Mouse (Mus musculus) adrenal gland, postnatal 25 days (tissue): ENCODE results near the gene Ifne. TPM values are rescaled to one million over a fixed set of nuclear protein-coding genes. Genes with fewer than 3 reads are reported as not detected.

Experiments
- DNase-seq: peaks from one replicate; pipeline ENCODE4 v3.0.0; 2021; ENCODE audit warnings: mixed read lengths
- long read RNA-seq: library from polyadenylated mRNA; stranded (forward); transcript quantifications from one replicate; pipeline ENCODE4 v2.0.0, GENCODE M21; 2021
- total RNA-seq: library from RNA; stranded (reverse); gene quantifications from 2 replicates; pipeline ENCODE4 v1.2.3, GENCODE M21; 2021

The Ifne gene
- total RNA-seq: not detected in 2 replicates
- long read RNA-seq: 0 reads

DNA sequence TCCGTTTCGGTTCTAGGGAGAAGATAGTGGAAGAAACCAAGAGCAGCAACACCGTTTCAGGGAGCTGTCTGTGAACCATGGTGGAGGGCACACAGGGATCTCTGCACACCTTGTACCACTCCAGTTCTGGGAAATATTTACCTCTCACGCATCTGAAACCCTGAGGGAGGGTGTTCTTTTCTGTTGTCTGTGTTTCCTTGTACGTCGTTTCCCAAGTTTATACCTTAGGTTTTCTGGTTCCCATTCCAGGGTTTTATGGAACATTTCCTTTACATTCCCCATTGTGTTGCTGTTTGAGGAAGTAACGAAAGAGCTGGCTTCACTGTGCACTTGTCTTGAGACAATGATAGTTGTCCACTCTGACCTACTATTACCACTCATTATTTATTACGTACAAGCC, at the start of gene Ifne:
Gene Ifne (minus strand): TSS at position 101 of the 400 bp plus-strand sequence.
- no peak for DNase-seq

DNA sequence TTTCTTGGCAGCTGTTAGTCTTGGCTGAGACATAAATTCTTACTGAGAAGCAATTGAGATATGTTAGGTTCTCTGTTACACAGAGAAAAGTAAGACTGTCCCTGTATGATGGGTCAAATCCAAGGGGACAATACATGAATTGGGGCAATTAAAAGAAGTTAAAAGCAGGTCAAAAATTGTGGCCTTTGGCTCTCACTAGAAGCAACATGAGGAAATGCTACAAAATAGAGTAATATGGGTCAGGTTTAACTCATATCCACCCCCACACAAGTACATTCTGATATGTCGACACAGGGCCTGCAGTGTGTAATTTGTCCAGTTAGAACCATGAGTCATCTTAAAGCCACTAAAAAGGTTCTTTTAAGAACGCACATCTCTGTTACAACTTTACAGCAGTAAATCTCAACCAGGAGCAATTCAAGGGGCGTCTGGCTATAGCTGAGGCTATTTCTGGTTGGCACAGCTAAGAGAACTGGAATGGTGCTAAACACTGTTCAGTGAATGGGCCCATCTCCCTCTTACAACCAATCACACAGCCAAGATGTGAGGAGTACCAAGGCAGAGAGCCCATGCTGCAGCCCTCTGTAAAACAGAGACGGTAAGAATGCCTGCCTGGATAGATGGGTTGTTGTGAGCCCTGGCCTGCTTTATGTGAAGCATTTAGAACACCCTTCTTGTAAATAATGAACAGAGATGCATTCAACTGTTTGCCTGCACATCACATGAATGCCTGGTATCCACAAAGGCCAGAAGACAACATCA, 48.5 kb upstream of the Ifne start:
- no peak for DNase-seq

DNA sequence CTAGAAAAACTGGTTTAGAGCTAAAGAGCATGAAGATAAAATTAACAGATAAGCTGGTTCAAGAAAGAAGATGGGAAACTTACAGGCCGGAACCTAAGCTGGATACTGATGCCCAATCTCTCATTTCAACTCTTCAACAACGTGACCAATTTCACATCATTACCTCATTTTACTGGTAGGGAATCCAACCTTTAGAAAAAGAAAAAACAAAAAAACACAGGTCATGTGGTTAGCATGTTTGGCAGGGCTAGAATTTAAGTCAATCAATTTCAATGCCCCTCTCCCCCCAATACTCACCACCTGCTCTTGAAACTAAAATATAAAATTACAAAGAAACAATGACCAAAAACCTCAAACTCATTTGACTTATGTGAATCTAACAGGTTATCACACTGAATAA, 47.8 kb upstream of the Ifne start:
- DNase-seq: no peak

DNA sequence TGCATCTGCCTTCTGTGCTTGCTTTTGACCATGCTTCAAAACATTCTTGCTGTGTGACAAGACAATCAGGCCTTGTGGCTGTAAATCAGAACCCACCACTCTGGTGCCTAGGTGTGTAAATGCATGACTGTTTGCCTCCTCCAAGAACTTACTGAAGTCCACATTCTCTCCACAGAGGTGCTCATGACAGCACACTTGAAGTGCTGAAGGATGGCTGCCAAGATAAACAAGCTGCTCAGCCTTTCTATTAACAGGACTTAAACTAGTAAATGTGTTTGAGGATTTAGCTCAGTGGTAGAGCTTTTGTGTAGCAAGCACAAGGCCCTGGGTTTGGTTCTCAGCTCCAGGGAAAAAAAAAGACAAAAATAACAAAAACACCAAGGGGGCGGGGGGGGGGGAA, 46.6 kb upstream of the Ifne start:
- DNase-seq: no peak

DNA sequence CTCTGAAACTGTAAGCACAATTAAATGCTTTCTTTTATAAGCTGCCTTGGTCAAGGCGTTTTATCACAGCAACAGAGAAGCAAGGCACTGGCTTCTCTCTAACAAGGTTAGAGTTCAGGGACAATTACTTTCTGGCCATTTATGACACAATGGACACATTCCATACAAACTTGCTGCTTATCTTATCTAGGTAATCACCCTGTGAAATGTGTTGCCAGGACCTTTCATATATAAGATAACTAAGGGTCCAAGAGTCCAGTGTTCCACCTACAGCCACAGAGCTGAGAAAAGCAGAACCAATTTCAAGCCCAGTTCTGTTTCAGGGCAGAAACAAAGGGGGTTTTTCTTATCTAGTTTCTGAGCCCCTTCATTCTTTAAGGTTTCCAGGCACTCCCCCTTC, 46.1 kb upstream of the Ifne start:
- DNase-seq: no peak

DNA sequence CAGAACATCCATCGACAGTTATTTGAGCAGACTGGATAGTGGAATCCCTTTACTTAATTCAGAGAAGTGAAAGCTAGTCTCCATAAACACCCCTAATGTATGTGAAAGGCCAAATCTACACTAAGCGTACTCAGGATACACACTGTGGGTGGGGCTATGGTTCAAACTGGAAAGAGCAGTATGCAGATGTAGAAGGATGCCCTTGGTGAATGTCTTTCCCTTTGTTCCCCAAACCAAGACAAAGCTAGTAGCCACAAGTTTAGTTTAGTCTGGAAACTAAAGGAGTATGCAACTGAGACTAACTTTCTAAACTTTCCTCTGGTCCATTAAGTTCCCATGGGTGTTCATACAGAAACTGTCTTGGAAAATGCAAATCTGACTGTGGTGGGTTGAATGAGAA, 45.5 kb upstream of the Ifne start:
- DNase-seq: no peak

DNA sequence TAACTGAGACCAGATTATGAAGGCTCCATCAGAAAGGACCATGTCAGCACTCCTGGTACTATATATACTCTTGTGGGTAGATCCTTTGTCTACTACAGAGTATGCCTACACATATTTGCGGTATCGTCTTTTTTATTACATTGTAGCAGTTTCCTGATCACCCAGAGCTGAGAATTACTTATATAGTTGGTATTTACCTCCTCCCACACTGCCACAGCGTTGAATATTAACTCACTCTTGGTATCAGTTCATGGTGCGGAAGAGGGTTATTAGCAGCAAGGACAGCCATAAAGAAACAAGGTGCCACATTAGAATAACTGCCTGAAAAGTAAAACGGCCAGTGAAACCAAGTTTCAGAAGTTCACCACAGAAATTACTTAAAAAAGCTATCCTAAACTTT, 41.3 kb upstream of the Ifne start:
- no peak for DNase-seq

DNA sequence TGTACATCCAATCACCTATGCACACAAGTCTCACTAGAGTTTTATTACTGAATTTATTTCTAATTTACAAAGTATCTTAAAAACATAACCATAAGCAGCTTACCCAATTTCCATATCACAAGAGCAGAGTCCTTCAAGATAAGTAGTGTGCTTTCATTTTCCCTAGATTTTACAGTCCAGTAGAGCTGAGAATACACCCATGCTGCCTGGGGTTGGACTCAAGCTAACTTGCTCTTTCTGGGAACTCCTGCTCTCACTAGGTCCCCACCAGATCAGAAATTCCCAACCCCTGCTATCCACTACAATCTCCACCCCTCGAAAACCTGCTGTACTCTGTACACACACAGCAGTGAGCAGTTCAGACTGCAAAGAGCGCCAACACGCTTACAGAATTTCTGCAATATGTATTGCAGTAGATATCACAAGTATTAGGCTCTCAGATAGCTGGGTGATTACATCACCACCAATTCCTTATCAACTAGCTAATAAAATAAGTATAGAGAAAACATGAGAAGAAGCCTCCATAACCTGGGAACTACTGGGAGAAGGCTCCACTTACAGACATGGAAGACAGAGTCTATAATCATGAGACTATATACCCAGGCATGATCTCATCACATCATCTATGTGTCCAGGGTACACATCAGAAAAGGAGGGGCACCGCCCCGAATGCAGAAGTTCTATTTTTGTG, 37.9 kb upstream of the Ifne start:
- DNase-seq: no peak

DNA sequence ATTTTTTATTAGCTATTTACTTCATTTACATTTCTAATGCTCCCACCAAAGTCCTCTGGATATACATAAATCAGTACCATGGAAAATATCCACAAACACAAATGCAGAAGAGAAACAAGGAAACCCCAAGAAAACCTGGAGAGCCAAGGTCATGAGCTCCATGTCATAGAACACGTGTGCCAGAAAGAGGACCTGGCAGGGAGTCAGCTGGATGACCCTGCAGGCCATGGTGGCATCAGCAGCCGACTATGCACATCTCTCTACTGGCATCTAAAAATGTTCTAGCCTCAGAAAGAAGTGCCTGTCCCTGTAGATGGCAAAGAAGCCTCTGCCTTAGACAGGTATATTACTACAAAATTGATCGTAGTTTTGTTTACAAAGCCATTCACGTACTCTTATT, 36.3 kb upstream of the Ifne start:
- peak; percentile 10 for DNase-seq

DNA sequence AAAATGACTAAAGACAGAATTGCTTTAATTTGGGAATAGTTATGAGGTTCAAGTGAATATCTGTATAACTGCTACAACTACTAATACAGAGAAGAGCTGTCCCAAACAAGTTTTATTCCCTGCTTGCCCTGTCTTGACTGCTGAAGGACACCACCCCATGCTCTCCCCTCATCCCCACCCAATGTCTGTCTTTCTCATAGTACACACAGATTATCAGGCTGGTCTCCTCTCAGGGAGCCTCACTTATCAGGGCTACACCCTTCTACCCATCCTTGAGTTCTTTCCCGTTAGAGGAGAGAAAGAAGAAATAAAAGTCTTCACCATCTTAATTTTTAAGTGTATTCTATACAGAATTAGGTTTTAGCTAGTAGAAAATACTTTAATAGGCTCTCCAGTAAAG, 34.0 kb upstream of the Ifne start:
- no peak for DNase-seq

DNA sequence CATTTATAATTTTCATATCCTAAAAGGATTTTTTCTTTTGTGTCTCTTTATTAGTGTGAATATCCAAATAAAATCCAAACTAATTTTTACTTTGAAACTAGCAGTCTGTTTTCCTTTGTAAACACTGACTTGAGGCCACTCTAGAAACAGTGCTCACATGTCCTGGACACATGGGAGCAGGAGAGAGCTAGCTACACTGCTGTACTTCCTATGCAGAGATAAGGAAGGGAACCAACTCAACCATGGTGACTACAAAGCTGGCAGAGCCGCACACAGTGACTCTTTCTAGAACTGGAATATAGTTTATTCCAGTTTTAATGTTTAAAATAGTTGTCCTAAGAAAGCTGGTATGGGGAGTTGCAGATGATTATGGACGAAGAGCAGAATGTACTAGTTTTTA, 32.9 kb upstream of the Ifne start:
- DNase-seq: no peak

DNA sequence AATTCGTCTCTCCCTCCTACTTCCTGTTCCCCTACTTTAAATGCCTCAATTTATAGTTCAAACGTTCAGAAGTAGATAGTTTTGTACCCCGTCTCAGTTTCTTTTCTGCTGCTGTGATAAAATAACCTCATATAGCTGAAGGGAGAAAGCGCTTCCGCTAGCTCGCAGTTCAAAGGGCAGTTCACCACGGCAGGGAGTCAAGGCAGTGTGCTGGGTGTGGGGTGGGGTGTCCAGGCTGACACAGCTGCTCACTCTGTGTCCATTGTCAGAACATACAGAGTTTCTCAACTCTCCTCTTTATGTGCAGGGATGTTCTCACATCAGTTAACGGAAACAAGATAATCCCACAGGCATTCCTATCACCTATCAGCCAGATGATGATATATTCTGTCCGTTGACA, 32.2 kb upstream of the Ifne start:
- DNase-seq: no peak

DNA sequence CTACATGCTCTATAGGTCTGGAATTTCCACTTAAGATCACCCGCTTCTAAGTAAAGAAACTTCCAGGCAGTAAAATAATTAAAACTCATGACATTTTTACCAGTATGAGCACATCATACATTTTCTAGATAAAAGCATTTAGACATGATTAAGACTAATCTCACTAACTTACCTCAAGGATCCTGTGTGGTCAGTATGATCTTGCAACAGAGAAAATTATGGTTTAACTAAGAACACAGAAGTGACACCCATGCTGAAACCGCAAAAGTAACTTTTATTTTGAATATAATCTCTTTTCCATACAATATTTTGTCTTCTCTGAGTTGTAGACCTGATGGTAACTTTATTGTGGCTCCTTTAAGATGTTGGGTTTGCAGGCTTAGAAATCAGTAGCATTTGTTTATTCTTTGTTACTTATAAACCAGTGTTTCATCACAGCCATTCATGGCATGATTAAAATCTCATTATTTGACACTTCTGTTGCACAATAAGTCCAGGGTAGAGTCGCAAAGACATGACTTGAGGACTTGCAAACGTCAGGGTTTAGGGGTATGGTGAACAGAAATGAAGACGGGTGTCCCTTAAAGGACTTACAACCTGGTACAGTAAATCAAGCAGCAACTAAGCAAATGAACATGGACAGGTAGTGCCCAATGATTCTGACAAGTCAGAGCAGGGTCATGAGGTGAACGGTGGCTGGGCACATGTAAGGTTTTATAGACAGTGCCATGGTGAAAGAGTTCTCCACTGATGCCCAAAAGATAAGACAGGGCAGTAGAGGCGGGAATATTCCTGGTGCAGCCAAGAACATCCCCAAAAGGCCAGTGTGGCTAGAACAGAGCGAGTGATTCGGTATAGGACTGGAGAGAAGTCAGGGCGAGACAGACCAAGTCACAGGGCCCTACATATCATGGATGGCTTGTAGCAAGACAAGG, 29.9 kb upstream of the Ifne start:
- DNase-seq: no peak

DNA sequence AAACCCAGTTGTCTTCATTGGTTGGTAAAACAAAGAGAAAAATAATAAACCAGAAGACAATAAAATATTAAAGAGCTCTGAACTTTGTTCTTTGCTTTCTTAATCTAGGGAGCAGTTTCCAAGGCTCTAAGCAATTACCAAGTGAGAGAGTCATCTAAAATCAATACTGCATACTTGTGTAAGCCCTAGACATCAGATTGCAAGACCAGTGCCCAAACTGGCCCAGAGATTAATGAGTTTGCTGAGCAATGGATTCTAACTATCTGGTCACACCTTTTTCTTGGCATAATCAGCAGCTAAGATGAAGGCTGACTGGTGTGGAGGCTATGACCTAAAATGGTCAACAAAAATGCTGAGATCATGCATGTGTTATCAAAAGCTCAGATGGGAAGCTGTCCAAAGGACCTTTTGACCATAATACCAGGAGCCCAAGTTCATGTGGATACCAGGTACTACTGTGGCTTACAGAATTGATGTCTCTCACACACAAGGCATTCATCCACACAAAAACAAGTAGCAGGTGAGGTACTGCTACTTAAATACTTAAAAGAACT, 13.3 kb upstream of the Ifne start:
- DNase-seq: no peak

DNA sequence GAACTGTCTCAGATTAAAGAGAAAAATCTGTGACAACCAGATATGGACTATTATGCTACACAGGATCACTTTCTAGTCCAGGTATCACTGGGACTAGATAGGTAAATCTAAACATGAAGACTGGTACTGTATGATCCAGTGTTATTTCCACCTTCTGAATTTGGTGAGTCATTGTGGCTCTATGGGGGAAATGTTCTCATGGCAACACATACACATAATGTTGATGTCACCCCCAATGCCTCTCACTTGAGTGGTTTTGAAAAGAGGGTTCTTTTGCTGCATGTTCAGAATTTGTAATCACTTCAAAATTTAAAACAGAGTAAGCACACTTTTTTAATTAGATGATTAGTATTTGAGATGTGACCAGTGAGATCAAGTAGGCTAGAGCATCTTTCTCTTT, 8.2 kb upstream of the Ifne start:
- DNase-seq: no peak

DNA sequence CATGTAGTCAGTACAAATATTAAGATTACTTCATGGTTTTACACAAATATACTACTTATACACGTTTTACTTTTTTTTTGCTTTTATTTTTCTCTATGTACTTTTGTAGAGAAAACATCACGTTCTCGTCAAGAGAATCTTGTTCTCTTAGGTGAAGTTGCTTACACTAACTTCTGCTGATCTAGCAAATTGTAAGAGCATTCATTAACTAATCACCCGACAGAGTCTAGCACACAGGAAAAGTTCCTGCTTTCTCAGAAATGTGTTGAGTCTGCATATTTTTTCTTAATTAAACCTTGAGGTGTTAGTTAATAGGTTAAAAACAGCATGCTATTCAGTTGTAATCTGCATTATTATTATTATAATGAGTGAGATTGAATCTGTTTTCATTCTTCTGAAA, 1.2 kb downstream of the Ifne start:
- no peak for DNase-seq

DNA sequence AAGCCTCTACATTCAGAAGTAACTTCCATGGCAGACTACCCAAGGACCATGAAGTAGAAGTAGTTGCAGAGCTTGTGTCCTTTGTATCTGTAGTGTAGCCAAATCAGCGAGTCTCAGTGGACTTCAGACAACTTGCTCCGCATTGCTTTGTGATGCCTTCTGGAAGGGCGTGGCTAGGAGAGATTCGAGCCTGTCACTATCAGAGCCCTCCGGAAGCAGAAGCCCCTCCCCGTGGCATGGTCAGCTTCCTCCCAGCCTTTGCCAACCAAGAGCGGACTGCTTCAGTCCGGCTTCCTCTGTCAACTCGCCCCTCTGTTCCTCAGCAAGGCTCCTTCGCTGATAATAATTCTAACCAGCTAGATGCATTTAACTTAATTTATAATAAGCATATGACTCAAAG, 1.8 kb downstream of the Ifne start:
- no peak for DNase-seq

DNA sequence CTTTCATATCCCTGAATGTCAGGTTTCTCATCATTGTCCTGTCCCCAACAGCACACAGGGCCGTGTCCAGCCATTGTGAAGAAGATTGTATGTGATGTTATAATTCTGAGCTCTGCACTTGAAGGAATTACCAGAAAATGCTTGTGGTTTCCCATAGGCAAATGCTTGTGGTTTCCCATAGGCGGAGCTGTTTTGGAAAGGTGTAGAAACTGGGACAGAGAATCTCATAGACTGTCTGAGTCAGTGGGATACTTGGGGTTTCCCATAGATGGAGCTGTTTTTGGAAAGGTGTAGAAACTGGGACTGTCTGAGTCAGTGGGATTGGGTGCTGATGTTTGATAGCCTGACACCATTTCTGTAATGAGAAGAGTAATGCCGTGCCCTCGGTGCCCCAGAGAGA, 3.5 kb downstream of the Ifne start:
- DNase-seq: no peak

DNA sequence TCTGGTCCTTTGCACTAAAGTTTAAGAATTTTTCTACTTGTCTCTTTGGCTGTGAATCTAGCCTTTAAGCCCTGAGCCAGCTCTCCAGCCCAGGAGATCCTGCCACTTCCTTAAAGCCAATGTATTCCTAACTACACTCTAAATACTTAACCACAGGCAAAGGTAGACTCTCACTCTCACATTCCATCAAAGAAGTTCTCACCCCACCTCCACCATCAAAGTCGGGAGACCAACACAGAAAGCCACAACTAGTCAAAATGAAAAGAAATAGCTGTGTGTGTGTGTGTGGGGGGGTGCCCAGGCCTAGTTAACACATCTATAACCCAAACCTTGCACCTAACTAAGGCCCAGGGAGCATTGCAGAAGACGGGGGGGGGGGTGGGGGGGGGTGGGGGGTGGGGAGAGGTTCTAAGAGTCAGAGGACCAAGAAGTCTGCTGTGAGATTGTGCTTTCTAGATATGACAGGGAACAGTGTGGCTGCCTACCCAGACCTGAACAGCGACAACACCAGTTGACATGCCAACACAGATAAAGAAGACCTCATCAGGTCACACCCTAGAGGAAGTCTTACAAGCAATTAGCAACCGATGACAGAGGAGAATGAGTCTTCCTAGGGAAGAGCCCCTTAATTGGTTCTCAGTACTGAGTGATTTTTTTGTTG, 4.4 kb downstream of the Ifne start:
- no peak for DNase-seq

DNA sequence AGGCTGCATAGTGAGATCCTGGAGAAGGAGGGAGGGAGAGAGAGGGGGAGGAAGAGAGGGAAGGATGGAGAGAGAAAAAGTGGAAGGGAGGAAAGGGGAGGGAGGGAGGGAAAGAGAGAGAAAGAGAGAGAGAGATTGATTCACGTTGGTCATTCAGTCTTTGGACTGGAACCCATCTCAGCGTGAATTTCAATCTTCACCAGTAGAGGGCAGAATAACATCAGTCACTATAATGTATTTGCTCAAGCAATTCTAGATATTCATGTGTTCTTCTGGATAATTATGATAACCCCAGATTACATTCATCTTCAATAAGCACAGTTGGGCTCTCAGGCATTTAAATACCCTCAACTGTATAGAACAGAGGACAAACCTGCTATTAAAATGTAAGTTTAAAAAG, 7.3 kb downstream of the Ifne start:
- no peak for DNase-seq

DNA sequence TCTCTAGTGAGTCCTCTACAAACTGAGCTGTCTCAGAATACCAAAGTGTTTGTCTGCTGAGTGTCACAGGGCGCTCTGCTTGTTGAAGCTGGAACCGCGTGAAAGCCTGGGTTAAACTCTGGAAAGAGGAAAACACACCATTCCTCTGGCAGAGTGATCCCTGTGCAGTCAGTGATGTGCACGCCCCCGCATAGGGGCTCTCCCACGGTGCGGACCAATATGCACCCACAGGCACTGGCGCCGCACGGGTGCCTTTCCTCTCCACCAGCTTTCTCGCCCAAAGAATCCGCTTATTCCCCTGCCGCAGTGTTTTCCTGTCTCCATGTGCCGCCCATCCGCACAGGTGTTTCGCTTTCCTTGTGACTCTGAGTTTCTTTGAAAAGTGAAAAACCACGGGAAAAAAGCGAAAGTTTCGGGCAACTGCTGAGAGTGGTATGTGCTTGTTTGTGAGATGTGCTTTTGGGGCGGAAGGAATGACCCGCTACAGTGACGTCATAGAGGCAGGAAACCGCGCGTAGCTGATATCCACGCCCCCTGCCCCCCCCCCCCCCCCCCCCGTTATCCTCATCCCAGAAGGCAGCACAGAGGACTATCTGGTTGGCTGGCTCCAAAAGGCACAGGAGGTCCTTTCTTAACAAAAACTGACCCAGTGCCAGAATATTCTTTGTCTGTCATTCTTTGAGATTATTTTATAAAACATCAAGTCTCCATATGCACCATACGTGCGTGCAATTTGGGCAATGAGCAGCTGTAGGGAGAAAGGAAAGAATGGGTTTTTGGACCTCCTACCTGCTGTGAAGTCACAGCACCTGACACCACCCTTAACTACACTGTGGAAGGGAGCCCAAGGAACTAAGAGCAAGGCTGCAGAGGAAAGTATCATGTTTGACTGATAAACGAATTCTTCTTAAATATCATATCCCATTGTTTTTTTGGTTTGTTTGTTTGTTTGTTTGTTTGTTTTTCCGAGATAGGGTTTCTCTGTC, 11.8 kb downstream of the Ifne start:
- peak; percentile 9 for DNase-seq
